Mouse (Mus musculus): ENCODE results near the gene Vdr. TPM values are rescaled to one million over a fixed set of nuclear protein-coding genes. Genes with fewer than 3 reads are reported as not detected.

The Vdr gene
- total and polyA plus RNA-seq, 2 experiments = 0.04 to 0.09 TPM

- H3K27me3 ChIP-seq (ENCODE audit: control insufficient read depth, insufficient read depth, low read length) = no peaks in the 10 kb centered on the region
- no peak overlapping the region for H3K27ac ChIP-seq (replicated peaks; ENCODE audit: insufficient read depth, low read depth, low read length)
- no peaks in the 10 kb centered on the region for H3K79me2 ChIP-seq (ENCODE audit: control insufficient read depth, insufficient read depth, low read length)
- no peak overlapping the region for H3K9ac ChIP-seq (ENCODE audit: low read depth, low read length)
- H3K4me1 ChIP-seq (ENCODE audit: control insufficient read depth, insufficient read depth, low read length) = no peaks in the 10 kb centered on the region
- H3K4me3 ChIP-seq (ENCODE audit: insufficient read depth, low read depth, low read length) = no peak overlapping the region
- no peak for DNase-seq (ENCODE audit: extremely low read depth, low read depth, low spot score)
- TF ChIP-seq POLR2A (IDR thresholded peaks at IDR 0.05; ENCODE audit: extremely low read depth, insufficient read depth, low read length) (no peak), CTCF (IDR thresholded peaks at IDR 0.05; ENCODE audit: low read depth, low read length) (no peak)
- no peaks in the 10 kb centered on the region for H3K36me3 ChIP-seq (ENCODE audit: control insufficient read depth, insufficient read depth, low read length)
- WGBS = 81% methylated on average over 12 of the region's 12 CpGs
Measured at GRCm38 (mm10) chr15:97932441-97932840, 22.0 kb upstream of the Vdr start.

GRCm38 (mm10) chr15:97929259-97929824, 18.9 kb upstream of the Vdr start:
- DNase-seq (ENCODE audit: extremely low read depth, low read depth, low spot score) = no peak
- TF ChIP-seq CTCF (IDR thresholded peaks at IDR 0.05; ENCODE audit: low read depth, low read length) (no peak), POLR2A (IDR thresholded peaks at IDR 0.05; ENCODE audit: extremely low read depth, insufficient read depth, low read length) (no peak)
- WGBS = 47% methylated on average over 13 of the region's 13 CpGs
- no peaks in the 10 kb centered on the region for H3K79me2 ChIP-seq (ENCODE audit: control insufficient read depth, insufficient read depth, low read length)
- no peaks in the 10 kb centered on the region for H3K4me1 ChIP-seq (ENCODE audit: control insufficient read depth, insufficient read depth, low read length)
- H3K27ac ChIP-seq (replicated peaks; ENCODE audit: insufficient read depth, low read depth, low read length) = no peak overlapping the region
- no peaks in the 10 kb centered on the region for H3K36me3 ChIP-seq (ENCODE audit: control insufficient read depth, insufficient read depth, low read length)
- no peaks in the 10 kb centered on the region for H3K27me3 ChIP-seq (ENCODE audit: control insufficient read depth, insufficient read depth, low read length)
- H3K4me3 ChIP-seq (ENCODE audit: insufficient read depth, low read depth, low read length) = no peak overlapping the region
- no peak overlapping the region for H3K9ac ChIP-seq (ENCODE audit: low read depth, low read length)

- Histone ChIP-seq H3K36me3 (ENCODE audit: control insufficient read depth, insufficient read depth, low read length) (no peaks in the 10 kb centered on the region), H3K79me2 (ENCODE audit: control insufficient read depth, insufficient read depth, low read length) (no peaks in the 10 kb centered on the region), H3K27ac (replicated peaks; ENCODE audit: insufficient read depth, low read depth, low read length) (no peak overlapping the region), H3K9ac (ENCODE audit: low read depth, low read length) (no peak overlapping the region), H3K27me3 (ENCODE audit: control insufficient read depth, insufficient read depth, low read length) (no peaks in the 10 kb centered on the region), H3K4me1 (ENCODE audit: control insufficient read depth, insufficient read depth, low read length) (no peaks in the 10 kb centered on the region), H3K4me3 (ENCODE audit: insufficient read depth, low read depth, low read length) (no peak overlapping the region)
- no peak for DNase-seq (ENCODE audit: extremely low read depth, low read depth, low spot score)
- TF ChIP-seq CTCF (IDR thresholded peaks at IDR 0.05; ENCODE audit: low read depth, low read length) (no peak), POLR2A (IDR thresholded peaks at IDR 0.05; ENCODE audit: extremely low read depth, insufficient read depth, low read length) (no peak)
- WGBS = 63% methylated on average over 6 of the region's 6 CpGs
Measured at GRCm38 (mm10) chr15:97927821-97928220, 17.4 kb upstream of the Vdr start.

- no peak overlapping the region for H3K27ac ChIP-seq (replicated peaks; ENCODE audit: insufficient read depth, low read depth, low read length)
- H3K36me3 ChIP-seq (ENCODE audit: control insufficient read depth, insufficient read depth, low read length) = no peaks in the 10 kb centered on the region
- DNase-seq (ENCODE audit: extremely low read depth, low read depth, low spot score) = no peak
- no peaks in the 10 kb centered on the region for H3K79me2 ChIP-seq (ENCODE audit: control insufficient read depth, insufficient read depth, low read length)
- WGBS = 50% methylated on average over 4 of the region's 4 CpGs
- H3K27me3 ChIP-seq (ENCODE audit: control insufficient read depth, insufficient read depth, low read length) = no peaks in the 10 kb centered on the region
- H3K9ac ChIP-seq (ENCODE audit: low read depth, low read length) = no peak overlapping the region
- H3K4me1 ChIP-seq (ENCODE audit: control insufficient read depth, insufficient read depth, low read length) = no peaks in the 10 kb centered on the region
- TF ChIP-seq POLR2A (IDR thresholded peaks at IDR 0.05; ENCODE audit: extremely low read depth, insufficient read depth, low read length) (no peak), CTCF (IDR thresholded peaks at IDR 0.05; ENCODE audit: low read depth, low read length) (no peak)
- H3K4me3 ChIP-seq (ENCODE audit: insufficient read depth, low read depth, low read length) = no peak overlapping the region
Measured at GRCm38 (mm10) chr15:97927018-97927417, 16.6 kb upstream of the Vdr start.

GRCm38 (mm10) chr15:97922421-97922820, 12.0 kb upstream of the Vdr start:
- Histone ChIP-seq H3K27me3 (ENCODE audit: control insufficient read depth, insufficient read depth, low read length) (no peaks in the 10 kb centered on the region), H3K79me2 (ENCODE audit: control insufficient read depth, insufficient read depth, low read length) (no peaks in the 10 kb centered on the region), H3K4me3 (ENCODE audit: insufficient read depth, low read depth, low read length) (no peak overlapping the region), H3K27ac (replicated peaks; ENCODE audit: insufficient read depth, low read depth, low read length) (no peak overlapping the region), H3K4me1 (ENCODE audit: control insufficient read depth, insufficient read depth, low read length) (no peaks in the 10 kb centered on the region), H3K9ac (ENCODE audit: low read depth, low read length) (no peak overlapping the region), H3K36me3 (ENCODE audit: control insufficient read depth, insufficient read depth, low read length) (no peaks in the 10 kb centered on the region)
- TF ChIP-seq CTCF (IDR thresholded peaks at IDR 0.05; ENCODE audit: low read depth, low read length) = no peak
- no peak for TF ChIP-seq POLR2A (IDR thresholded peaks at IDR 0.05; ENCODE audit: extremely low read depth, insufficient read depth, low read length)
- DNase-seq (ENCODE audit: extremely low read depth, low read depth, low spot score) = no peak
- 91% methylated on average over 2 of the region's 2 CpGs for WGBS

GRCm38 (mm10) chr15:97921796-97922195, 11.4 kb upstream of the Vdr start:
- DNase-seq (ENCODE audit: extremely low read depth, low read depth, low spot score) = no peak
- no peaks in the 10 kb centered on the region for H3K4me1 ChIP-seq (ENCODE audit: control insufficient read depth, insufficient read depth, low read length)
- no peak overlapping the region for H3K4me3 ChIP-seq (ENCODE audit: insufficient read depth, low read depth, low read length)
- TF ChIP-seq CTCF (IDR thresholded peaks at IDR 0.05; ENCODE audit: low read depth, low read length) (no peak), POLR2A (IDR thresholded peaks at IDR 0.05; ENCODE audit: extremely low read depth, insufficient read depth, low read length) (no peak)
- no peak overlapping the region for H3K9ac ChIP-seq (ENCODE audit: low read depth, low read length)
- H3K27me3 ChIP-seq (ENCODE audit: control insufficient read depth, insufficient read depth, low read length) = no peaks in the 10 kb centered on the region
- no peaks in the 10 kb centered on the region for H3K36me3 ChIP-seq (ENCODE audit: control insufficient read depth, insufficient read depth, low read length)
- no peaks in the 10 kb centered on the region for H3K79me2 ChIP-seq (ENCODE audit: control insufficient read depth, insufficient read depth, low read length)
- WGBS = 79% methylated on average over 9 of the region's 9 CpGs
- no peak overlapping the region for H3K27ac ChIP-seq (replicated peaks; ENCODE audit: insufficient read depth, low read depth, low read length)
